Mouse (Mus musculus) spleen, adult 2 months (tissue): ENCODE measurements around the gene Slc28a1. TPM values are rescaled to one million over a fixed set of nuclear protein-coding genes. Genes with fewer than 3 reads are reported as not detected.
"Not testable (repeated sequence)": the region's sequence is repeated elsewhere in the genome, so short reads cannot be mapped to it uniquely, and the experiment has no call there.

ENCODE experiments used
- DNase-seq, 2 experiments: peaks; one replicate each; pipeline versions ENCODE4 v3.0.0 to v3.0.0-alpha.2; 2012 to 2021; ENCODE audit warnings: low spot score in 2 of 2, low read depth in 1 of 2
- H3K27ac ChIP-seq: fragments of 200-500 bp; 2 replicates; pipeline ENCODE4 v1.5.1; 2012; ENCODE audit warnings: low read length, inconsistent platforms; ENCODE audit not compliant: insufficient read depth
- H3K27me3 ChIP-seq: fragments of 200-500 bp; 2 replicates; pipeline ENCODE4 v1.6.1; 2012; ENCODE audit warnings: mild to moderate bottlenecking, moderate library complexity, low read length, inconsistent platforms; ENCODE audit not compliant: control insufficient read depth, insufficient read depth
- H3K36me3 ChIP-seq: fragments of 200-500 bp; 2 replicates; pipeline ENCODE4 v1.6.1; 2012; ENCODE audit warnings: mild to moderate bottlenecking, low read length, inconsistent platforms; ENCODE audit not compliant: control insufficient read depth, insufficient read depth
- H3K4me1 ChIP-seq: fragments of 200-500 bp; 2 replicates; pipeline ENCODE4 v1.6.1; 2011; ENCODE audit warnings: inconsistent platforms; ENCODE audit not compliant: control insufficient read depth, insufficient read depth, insufficient read length
- H3K4me3 ChIP-seq: fragments of 200-500 bp; 2 replicates; pipeline ENCODE4 v1.5.1; 2011; ENCODE audit warnings: mild to moderate bottlenecking, inconsistent platforms; ENCODE audit not compliant: insufficient read depth, insufficient read length; ENCODE audit errors: extremely low read depth
- CTCF ChIP-seq: fragments of 200-500 bp; IDR thresholded peaks from 2 replicates; pipeline ENCODE4 v1.5.1; 2011; ENCODE audit warnings: mild to moderate bottlenecking, inconsistent platforms; ENCODE audit not compliant: insufficient read depth, insufficient read length, insufficient replicate concordance; ENCODE audit errors: extremely low read depth
- POLR2A ChIP-seq: fragments of 200-500 bp; IDR thresholded peaks from 2 replicates; pipeline ENCODE4 v1.6.1; 2011; ENCODE audit warnings: low read depth, low read length, inconsistent platforms
- WGBS: fragments of 180-500 bp; shearing (Covaris S2); methylation state at CpG from one replicate; pipeline ENCODE4 v1.1.7; 2018; 5-methylcytosine and 5-hydroxymethylcytosine counted together
- polyA plus RNA-seq: library from polyadenylated mRNA; depleted of rRNA; stranded (reverse); fragments of >200 nt; gene quantifications from 2 replicates; pipeline ENCODE4 v1.2.3, GENCODE M21; 2012

The Slc28a1 gene
- polyA plus RNA-seq, 1 experiment = 0.12 TPM

DNA sequence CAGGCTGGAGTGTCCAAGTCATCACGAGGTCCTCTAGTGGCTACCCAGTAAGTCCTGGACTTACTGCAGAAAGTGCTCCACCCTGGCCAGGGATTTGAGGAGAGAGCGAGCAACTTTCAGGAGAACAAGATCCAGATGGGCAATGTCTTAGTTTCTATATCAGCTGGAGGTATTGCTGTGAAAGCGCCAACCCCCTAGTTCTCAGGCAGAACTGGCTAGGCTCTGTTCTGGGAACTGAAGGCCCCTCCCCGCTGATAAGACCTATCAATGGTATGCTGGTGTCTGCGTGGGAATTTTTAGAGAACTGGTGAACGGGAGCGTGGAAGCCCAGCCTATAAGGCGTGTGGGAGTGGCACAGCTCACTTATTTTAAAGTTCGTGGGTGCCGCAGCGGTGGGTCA, 35.2 kb downstream of the Slc28a1 start:
- DNase-seq = no peak
- WGBS = 82% methylated on average over 11 of the region's 11 CpGs

DNA sequence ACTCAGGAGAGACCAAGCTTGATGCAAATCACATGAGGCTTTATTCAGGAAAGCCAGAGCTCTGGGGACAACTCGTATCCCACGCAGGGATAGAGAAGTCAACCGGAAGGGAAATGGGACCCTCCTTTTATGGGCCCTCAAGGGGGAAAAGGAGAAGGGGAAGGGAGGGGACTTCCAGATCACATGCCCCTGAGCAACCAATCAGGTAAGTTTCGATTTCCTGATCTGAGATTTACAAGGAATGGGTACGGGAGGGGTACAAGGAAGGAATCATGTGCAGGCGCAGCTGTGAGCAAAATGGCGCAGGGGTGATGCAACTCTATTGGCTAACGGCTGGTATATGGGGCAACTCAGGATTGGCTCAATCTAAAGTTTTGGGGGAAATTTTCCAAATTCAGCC, 36.6 kb downstream of the Slc28a1 start:
- WGBS = 92% methylated on average over 8 of the region's 8 CpGs
- no peak for DNase-seq
- Histone ChIP-seq H3K27me3 (no peaks in the 10 kb centered on the region), H3K4me1 (no peaks in the 10 kb centered on the region), H3K27ac (no peak overlapping the region), H3K4me3 (no peak overlapping the region), H3K36me3 (no peaks in the 10 kb centered on the region)
- TF ChIP-seq CTCF (no peak), POLR2A (no peak)

More for the DNA sequence above, 35.2 kb downstream of the Slc28a1 start:
- TF ChIP-seq POLR2A (no peak), CTCF (no peak)
- Histone ChIP-seq H3K36me3 (no peaks in the 10 kb centered on the region), H3K27ac (no peak overlapping the region), H3K4me1 (no peaks in the 10 kb centered on the region), H3K27me3 (no peaks in the 10 kb centered on the region), H3K4me3 (no peak overlapping the region)

DNA sequence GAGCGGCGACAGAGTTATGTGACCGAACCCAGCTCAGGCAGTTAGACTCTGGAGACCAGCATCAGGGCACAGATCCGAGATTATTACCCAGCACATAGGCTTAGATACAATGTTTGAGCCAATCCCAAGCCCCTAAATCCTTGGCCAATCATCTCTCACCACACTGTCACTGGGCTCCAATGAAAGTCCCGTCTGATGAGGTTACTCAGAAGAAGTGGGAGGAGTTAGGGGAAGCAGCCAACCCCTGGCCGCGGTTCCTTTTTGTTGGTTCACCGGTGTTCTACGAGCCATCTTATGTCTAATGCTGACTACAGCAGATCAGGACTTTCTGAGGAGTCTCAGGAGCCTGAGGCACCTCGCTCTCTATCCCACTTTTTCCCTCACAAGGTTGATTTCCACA, 37.7 kb downstream of the Slc28a1 start:
- DNase-seq = no peak
- H3K4me3 ChIP-seq = no peak overlapping the region
- H3K27ac ChIP-seq = no peak overlapping the region
- no peak for TF ChIP-seq CTCF
- no peak for TF ChIP-seq POLR2A
- H3K36me3 ChIP-seq = no peaks in the 10 kb centered on the region
- 94% methylated on average over 10 of the region's 10 CpGs for WGBS
- H3K4me1 ChIP-seq = no peaks in the 10 kb centered on the region
- H3K27me3 ChIP-seq = no peaks in the 10 kb centered on the region

DNA sequence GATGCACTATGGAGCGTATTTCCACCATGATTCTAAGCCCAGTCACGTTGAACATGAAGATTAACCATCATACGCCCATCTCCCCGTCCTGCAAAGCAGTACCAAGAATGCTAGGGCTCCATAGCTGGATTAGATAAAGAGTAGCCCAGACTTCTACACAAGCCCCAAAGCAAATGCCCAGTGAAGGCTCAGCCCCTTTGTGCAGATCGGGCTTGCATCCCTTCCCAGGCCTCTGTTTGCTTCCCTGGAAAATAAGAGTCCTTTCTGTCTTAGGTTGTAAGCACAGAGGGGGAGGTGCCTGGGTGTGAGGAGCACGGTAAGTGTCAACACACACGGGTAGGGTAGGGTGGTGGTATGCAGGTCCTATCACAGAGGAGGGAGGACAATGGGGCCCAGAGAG, 38.2 kb downstream of the Slc28a1 start:
- Histone ChIP-seq H3K27me3 (no peaks in the 10 kb centered on the region), H3K4me1 (no peaks in the 10 kb centered on the region), H3K36me3 (no peaks in the 10 kb centered on the region), H3K27ac (no peak overlapping the region), H3K4me3 (no peak overlapping the region)
- no peak for DNase-seq
- WGBS = 93% methylated on average over 7 of the region's 7 CpGs
- TF ChIP-seq POLR2A (no peak), CTCF (no peak)

DNA sequence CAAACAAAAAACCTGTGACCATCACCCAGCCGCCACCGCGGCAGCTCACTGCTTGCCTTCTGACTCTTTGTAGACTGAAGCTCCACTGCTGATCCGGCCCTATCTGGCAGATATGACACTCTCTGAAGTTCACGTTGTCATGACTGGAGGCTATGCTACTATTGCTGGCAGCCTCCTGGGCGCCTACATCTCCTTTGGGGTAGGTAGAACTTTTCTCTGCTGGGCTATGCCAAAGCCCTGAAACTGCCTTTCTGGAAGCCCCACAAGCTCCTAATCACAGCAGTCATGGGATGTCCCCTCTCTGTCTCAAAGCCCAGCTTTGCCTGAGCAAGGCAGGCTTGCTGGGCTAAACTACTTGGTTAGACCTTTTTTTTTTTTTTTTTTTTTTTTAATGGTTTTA, 38.7 kb downstream of the Slc28a1 start:
- no peak overlapping the region for H3K4me3 ChIP-seq
- H3K4me1 ChIP-seq = no peaks in the 10 kb centered on the region
- H3K27me3 ChIP-seq = no peaks in the 10 kb centered on the region
- no peak overlapping the region for H3K27ac ChIP-seq
- WGBS = 94% methylated on average over 6 of the region's 6 CpGs
- TF ChIP-seq POLR2A (no peak), CTCF (no peak)
- H3K36me3 ChIP-seq = no peaks in the 10 kb centered on the region
- DNase-seq = no peak

DNA sequence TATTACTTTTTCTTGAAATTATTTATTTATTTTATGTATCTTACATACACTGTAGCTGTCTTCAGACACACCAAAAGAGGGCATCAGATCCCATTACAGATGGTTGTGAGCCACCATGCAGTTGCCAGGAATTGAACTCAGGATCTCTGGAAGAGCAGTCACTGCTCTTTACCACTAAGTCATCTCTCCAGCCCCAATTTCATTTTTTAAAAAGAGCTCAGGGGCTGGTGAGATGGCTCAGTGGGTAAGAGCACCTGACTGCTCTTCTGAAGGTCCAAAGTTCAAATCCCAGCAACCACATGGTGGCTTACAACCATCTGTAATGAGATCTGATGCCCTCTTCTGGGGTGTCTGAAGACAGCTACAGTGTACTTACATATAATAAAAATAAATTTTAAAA, 39.6 kb downstream of the Slc28a1 start:
- H3K4me1 ChIP-seq, H3K27me3 ChIP-seq, DNase-seq, H3K36me3 ChIP-seq, H3K4me3 ChIP-seq, H3K27ac ChIP-seq: not testable (repeated sequence)

DNA sequence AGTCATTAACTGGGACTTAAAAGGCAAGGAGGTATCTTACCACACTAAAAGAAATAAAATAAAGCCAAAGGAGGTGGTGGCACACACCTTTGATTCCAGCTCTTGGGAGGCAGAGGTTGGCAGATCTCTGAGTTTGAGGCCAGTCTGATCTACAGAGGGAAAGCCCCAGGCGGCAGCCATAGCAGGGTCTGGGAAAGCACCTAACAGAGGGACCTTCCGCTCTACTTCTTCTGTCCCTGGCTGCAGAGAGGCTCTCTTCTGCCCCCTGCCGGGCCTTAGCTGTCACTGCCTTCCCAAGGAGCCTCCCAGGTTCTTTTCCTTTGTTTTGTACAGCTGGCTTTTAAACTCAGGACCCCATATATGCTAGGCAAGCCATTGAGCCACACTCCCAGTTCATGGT, 40.4 kb downstream of the Slc28a1 start:
- H3K4me3 ChIP-seq = no peak overlapping the region
- H3K4me1 ChIP-seq = no peaks in the 10 kb centered on the region
- H3K36me3 ChIP-seq = no peaks in the 10 kb centered on the region
- peak; percentile 94 for TF ChIP-seq CTCF
- no peak for TF ChIP-seq POLR2A
- H3K27me3 ChIP-seq = no peaks in the 10 kb centered on the region
- DNase-seq = peak; percentile 65 to 68
- 0% methylated on average over 3 of the region's 3 CpGs for WGBS
- H3K27ac ChIP-seq = no peak overlapping the region

DNA sequence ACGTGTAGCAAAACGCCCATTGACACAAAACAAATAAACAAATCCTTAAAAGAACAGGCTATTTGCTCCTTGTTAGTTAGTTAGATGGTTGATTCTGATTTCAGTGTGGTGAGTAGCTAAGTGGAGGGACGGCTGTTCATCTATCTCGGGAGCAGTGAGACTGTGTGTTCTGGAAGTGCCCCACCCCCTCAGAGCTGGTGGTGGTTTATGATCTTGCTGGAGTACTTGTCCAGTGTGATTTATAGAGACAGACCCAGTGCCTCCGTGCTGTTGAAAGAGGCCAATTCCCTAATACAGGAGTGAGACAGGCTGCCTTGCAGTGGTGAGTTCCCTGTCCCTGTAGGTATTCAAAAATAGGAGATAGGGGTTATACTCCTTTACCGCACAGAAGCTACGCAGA, 44.3 kb downstream of the Slc28a1 start:
- DNase-seq = no peak
- Histone ChIP-seq H3K4me3 (no peak overlapping the region), H3K27me3 (no peaks in the 10 kb centered on the region), H3K27ac (no peak overlapping the region), H3K4me1 (no peaks in the 10 kb centered on the region), H3K36me3 (no peaks in the 10 kb centered on the region)
- TF ChIP-seq CTCF (no peak), POLR2A (no peak)
- 74% methylated on average over 7 of the region's 7 CpGs for WGBS
